ENCODE assay signal across 8 mouse cellular contexts in genomic region chr17:47151557-47152278, GRCm38 (mm10).
DNase-seq lines count a peak whose midpoint lies in the region; ATAC-seq and TF ChIP-seq lines count a peak whose summit lies in the region.

No protein-coding gene starts in this region.

- peak overlapping the region; percentile 6; the same call in 1 of the 2 replicates for H3K27ac ChIP-seq in kidney, postnatal 0 days
- H3K27ac ChIP-seq in brown adipose tissue, adult 24 weeks (replicated peaks; ENCODE audit: low read depth, low read length) = no peak overlapping the region
- peak overlapping the region; percentile 32 for H3K27ac ChIP-seq in limb, embryonic 12.5 days
- peak overlapping the region; percentile 81 for H3K27ac ChIP-seq in neural tube, embryonic 14.5 days (ENCODE audit: low read depth, low read length)

- peak overlapping the region; percentile 30 for H3K4me3 ChIP-seq in kidney, postnatal 0 days (replicated peaks; ENCODE audit: low read depth, low read length)
- H3K4me3 ChIP-seq in brown adipose tissue, adult 24 weeks (ENCODE audit: insufficient read depth, low read depth, low read length) = peak overlapping the region; percentile 38
- H3K4me3 ChIP-seq in limb, embryonic 12.5 days (replicated peaks) = peak overlapping the region; percentile 22
- peak overlapping the region; percentile 12; the same call in 1 of the 2 replicates for H3K4me3 ChIP-seq in neural tube, embryonic 14.5 days (ENCODE audit: low read depth, low read length)

- WGBS in kidney, postnatal 0 days = 18% methylated on average over 20 of the region's 20 CpGs
- 40% methylated on average over 20 of the region's 20 CpGs for WGBS in limb, embryonic 12.5 days
- 34% methylated on average over 20 of the region's 20 CpGs for WGBS in neural tube, embryonic 14.5 days

- H3K4me1 ChIP-seq in kidney, postnatal 0 days (replicated peaks; ENCODE audit: insufficient read depth, low read length) = peaks cover 19% of the 10 kb centered on the region
- no peaks in the 10 kb centered on the region; the same call in 1 of the 2 replicates for H3K4me1 ChIP-seq in brown adipose tissue, adult 24 weeks (ENCODE audit: control insufficient read depth, insufficient read depth, insufficient read length, low read length)
- peaks cover 51% of the 10 kb centered on the region for H3K4me1 ChIP-seq in limb, embryonic 12.5 days (replicated peaks)
- peaks cover 18% of the 10 kb centered on the region for H3K4me1 ChIP-seq in neural tube, embryonic 14.5 days (ENCODE audit: control insufficient read depth, insufficient read depth, low read length)

- no peak for TF ChIP-seq CTCF in kidney, postnatal 0 days (IDR thresholded peaks at IDR 0.05; ENCODE audit: low read depth)

- H3K36me3 ChIP-seq in kidney, postnatal 0 days (ENCODE audit: insufficient read depth, low read length) = 0 out of 2 replicates have a peak, but pooled peaks cover 4% of the 10 kb centered on the region
- H3K36me3 ChIP-seq in limb, embryonic 12.5 days = peaks cover 19% of the 10 kb centered on the region; the same call in 1 of the 2 replicates
- no peaks in the 10 kb centered on the region for H3K36me3 ChIP-seq in neural tube, embryonic 14.5 days (ENCODE audit: control insufficient read depth, insufficient read depth, low read length)

- no peaks in the 10 kb centered on the region for H3K9me3 ChIP-seq in kidney, postnatal 0 days (replicated peaks; ENCODE audit: low read length)
- H3K9me3 ChIP-seq in limb, embryonic 12.5 days = no peaks in the 10 kb centered on the region
- no peaks in the 10 kb centered on the region for H3K9me3 ChIP-seq in neural tube, embryonic 14.5 days (ENCODE audit: control insufficient read depth, low read length)

- peak overlapping the region; percentile 67 for H3K4me2 ChIP-seq in kidney, postnatal 0 days (ENCODE audit: low read length)
- H3K4me2 ChIP-seq in limb, embryonic 12.5 days = peak overlapping the region; percentile 50
- H3K4me2 ChIP-seq in neural tube, embryonic 14.5 days (ENCODE audit: low read depth, low read length) = peak overlapping the region; percentile 42

- no peak; the same call in 1 of the 2 replicates for ATAC-seq in kidney, postnatal 0 days (replicated peaks; ENCODE audit: low FRiP score, low read depth)
- peak; percentile 55 for ATAC-seq in frontal cortex, adult (ENCODE audit: low TSS enrichment)
- ATAC-seq in limb, embryonic 12.5 days (ENCODE audit: insufficient number of reproducible peaks, insufficient read depth, low FRiP score, low TSS enrichment, low read depth) = peak; percentile 48; the same call in 1 of the 2 replicates
- peak; percentile 86 for ATAC-seq in neural tube, embryonic 14.5 days (ENCODE audit: low read depth)
- no peak; the same call in 1 of the 2 replicates for ATAC-seq in granulocyte monocyte progenitor cell, adult 5-6 weeks (replicated peaks; ENCODE audit: poor library complexity, severe bottlenecking)

- H3K27me3 ChIP-seq in kidney, postnatal 0 days (ENCODE audit: insufficient read depth, low read length) = no peaks in the 10 kb centered on the region
- H3K27me3 ChIP-seq in limb, embryonic 12.5 days = no peaks in the 10 kb centered on the region
- no peaks in the 10 kb centered on the region for H3K27me3 ChIP-seq in neural tube, embryonic 14.5 days (ENCODE audit: control insufficient read depth, insufficient read depth, low read length)

- peak overlapping the region; percentile 15; the same call in 1 of the 2 replicates for H3K9ac ChIP-seq in kidney, postnatal 0 days (ENCODE audit: low read depth, low read length)
- H3K9ac ChIP-seq in limb, embryonic 12.5 days (replicated peaks) = 0 out of 2 replicates have a peak overlapping the region, but pooled peaks have one; percentile 4
- H3K9ac ChIP-seq in neural tube, embryonic 14.5 days (replicated peaks; ENCODE audit: low read depth, low read length) = peak overlapping the region; percentile 25; the same call in 1 of the 2 replicates

- DNase-seq in kidney, postnatal 0 days (ENCODE audit: low spot score) = peak; percentile 74
- DNase-seq in kidney, postnatal 25 days = no peak
- no peak for DNase-seq in thymus, postnatal 36 days

Comparison
In these comparisons a context has a peak if more than half of its experiments do, and no peak if none do; other contexts are left out.
1. ATAC-seq: peak in frontal cortex, adult (single experiment), limb, embryonic 12.5 days (single experiment) and neural tube, embryonic 14.5 days (single experiment); none in kidney, postnatal 0 days (single experiment) and granulocyte monocyte progenitor cell, adult 5-6 weeks (single experiment).
2. Peak in every context shown above with its lines, with median percentiles within 50 percentile points of each other: H3K4me2 ChIP-seq, H3K4me3 ChIP-seq and H3K9ac ChIP-seq.